Mouse (Mus musculus): ENCODE measurements around the gene Zfr2.

- TF ChIP-seq POLR2A (IDR thresholded peaks at IDR 0.05; ENCODE audit: control insufficient read depth, low read depth, low read length) (no peak), CTCF (IDR thresholded peaks at IDR 0.05; ENCODE audit: control insufficient read depth, insufficient read depth, insufficient replicate concordance, low read depth, low read length) (peak; percentile 95)
These were observed 54.7 kb downstream of the Zfr2 start for GRCm38 (mm10) chr10:81287513-81288157.

Measured in testis, adult 2 months (tissue).